Mouse (Mus musculus) MEL (cell line): ENCODE results near the gene Mgat4b. TPM values are rescaled to one million over a fixed set of nuclear protein-coding genes. Genes with fewer than 3 reads are reported as not detected.

Experiments
- DNase-seq: peaks from one replicate; pipeline ENCODE4 v3.0.0; 2011; ENCODE audit warnings: low read depth, low spot score
- H3K27ac ChIP-seq: 2 replicates; pipeline ENCODE4 v1.5.1; 2012; ENCODE audit warnings: low read depth, mild to moderate bottlenecking, control low read depth, low read length, moderate library complexity; ENCODE audit not compliant: control insufficient read depth
- H3K27me3 ChIP-seq, 2 experiments: fragments of 150-350 bp in 1 of 2; sonication (generic) in 1 of 2; 2 replicates each; pipeline ENCODE4 v1.6.1; 2012; ENCODE audit warnings: low read length in 2 of 2, mild to moderate bottlenecking in 2 of 2, improper control_type of control experiment in 1 of 2, moderate library complexity in 1 of 2; ENCODE audit not compliant: insufficient read depth in 2 of 2, control insufficient read depth in 1 of 2
- H3K36me3 ChIP-seq, 2 experiments: 2 replicates each; pipeline ENCODE4 v1.6.1; 2012 to 2014; ENCODE audit warnings: low read length in 2 of 2, improper control_type of control experiment in 1 of 2, inconsistent platforms in 1 of 2, mild to moderate bottlenecking in 1 of 2; ENCODE audit not compliant: insufficient read depth in 2 of 2, control insufficient read depth in 1 of 2
- H3K4me1 ChIP-seq, 2 experiments: fragments of 150-350 bp in 1 of 2; sonication (generic) in 1 of 2; 2 replicates each; pipeline ENCODE4 v1.6.1; 2012; ENCODE audit warnings: low read length in 2 of 2, improper control_type of control experiment in 1 of 2, mild to moderate bottlenecking in 1 of 2; ENCODE audit not compliant: insufficient read depth in 2 of 2, control insufficient read depth in 1 of 2
- H3K4me3 ChIP-seq, 2 experiments: fragments of 150-350 bp in 1 of 2; sonication (generic) in 1 of 2; 2 replicates each; pipeline ENCODE4 v1.5.1; 2012; ENCODE audit warnings: low read depth in 2 of 2, low read length in 2 of 2, mild to moderate bottlenecking in 2 of 2, moderate library complexity in 2 of 2, control low read depth in 1 of 2, improper control_type of control experiment in 1 of 2; ENCODE audit not compliant: control insufficient read depth in 1 of 2, insufficient read depth in 1 of 2
- H3K79me2 ChIP-seq: 2 replicates; pipeline ENCODE4 v1.6.1; 2012; ENCODE audit warnings: mild to moderate bottlenecking, low read length, moderate library complexity; ENCODE audit not compliant: control insufficient read depth, poor library complexity, insufficient read depth
- H3K9ac ChIP-seq: 2 replicates; pipeline ENCODE4 v1.6.1; 2012; ENCODE audit warnings: low read depth, mild to moderate bottlenecking, control low read depth, low read length, moderate library complexity; ENCODE audit not compliant: control insufficient read depth, poor library complexity, severe bottlenecking
- H3K9me3 ChIP-seq: fragments of 150-350 bp; sonication (generic); replicated peaks from 2 replicates; pipeline ENCODE4 v1.6.1; 2012; ENCODE audit warnings: mild to moderate bottlenecking, low read length, improper control_type of control experiment, moderate library complexity; ENCODE audit not compliant: insufficient read depth
- CHD2 ChIP-seq: IDR thresholded peaks from 2 replicates; pipeline ENCODE4 v1.6.1; 2011; ENCODE audit warnings: low read length, improper control_type of control experiment
- CTCF ChIP-seq, 3 experiments: IDR thresholded peaks in 2 of 3; conservative IDR thresholded peaks in 1 of 3; 2 replicates each; pipeline ENCODE4 v1.5.1; 2011 to 2012; ENCODE audit warnings: low read length in 3 of 3, low read depth in 2 of 3, mild to moderate bottlenecking in 2 of 3, improper control_type of control experiment in 1 of 3, inconsistent platforms in 1 of 3, mixed read lengths in 1 of 3, moderate library complexity in 1 of 3; ENCODE audit not compliant: control insufficient read depth in 1 of 3, insufficient read depth in 1 of 3, poor library complexity in 1 of 3, severe bottlenecking in 1 of 3
- ELF1 ChIP-seq: IDR thresholded peaks from 2 replicates; pipeline ENCODE4 v1.6.1; 2014; ENCODE audit warnings: low read depth, mild to moderate bottlenecking, inconsistent platforms, low read length, improper control_type of control experiment, moderate library complexity
- ETS1 ChIP-seq: IDR thresholded peaks from 2 replicates; pipeline ENCODE4 v1.6.1; 2012; ENCODE audit warnings: low read depth, mild to moderate bottlenecking, inconsistent platforms, low read length, improper control_type of control experiment, moderate library complexity
- GABPA ChIP-seq: IDR thresholded peaks from 2 replicates; pipeline ENCODE4 v1.6.1; 2012; ENCODE audit warnings: low read depth, mild to moderate bottlenecking, inconsistent platforms, low read length, improper control_type of control experiment, moderate library complexity
- GATA1 ChIP-seq: IDR thresholded peaks from 2 replicates; pipeline ENCODE4 v1.6.1; 2011; ENCODE audit warnings: low read depth, low read length, improper control_type of control experiment
- HCFC1 ChIP-seq: IDR thresholded peaks from 2 replicates; pipeline ENCODE4 v1.6.1; 2012; ENCODE audit warnings: low read depth, mild to moderate bottlenecking, inconsistent platforms, low read length, improper control_type of control experiment, moderate library complexity
- JUND ChIP-seq: IDR thresholded peaks from 2 replicates; pipeline ENCODE4 v1.6.1; 2011; ENCODE audit warnings: low read depth, mild to moderate bottlenecking, improper control_type of control experiment, low read length
- MAFK ChIP-seq: IDR thresholded peaks from 2 replicates; pipeline ENCODE4 v1.6.1; 2011; ENCODE audit warnings: low read depth, mild to moderate bottlenecking, low read length, improper control_type of control experiment, borderline replicate concordance
- MAZ ChIP-seq: IDR thresholded peaks from 2 replicates; pipeline ENCODE4 v1.6.1; 2012; ENCODE audit warnings: low read depth, mild to moderate bottlenecking, inconsistent platforms, low read length, improper control_type of control experiment
- MEF2A ChIP-seq: IDR thresholded peaks from 2 replicates; pipeline ENCODE4 v1.6.1; 2014; ENCODE audit warnings: low read depth, mild to moderate bottlenecking, inconsistent platforms, low read length, improper control_type of control experiment; ENCODE audit not compliant: poor library complexity, insufficient replicate concordance, severe bottlenecking; ENCODE audit errors: extremely low read depth
- MYC ChIP-seq: IDR thresholded peaks from 2 replicates; pipeline ENCODE4 v1.6.1; 2011; ENCODE audit warnings: low read depth, mild to moderate bottlenecking, low read length, improper control_type of control experiment, moderate library complexity
- NELFE ChIP-seq: IDR thresholded peaks from 2 replicates; pipeline ENCODE4 v1.6.1; 2011; ENCODE audit warnings: low read depth, low read length, improper control_type of control experiment
- RAD21 ChIP-seq: IDR thresholded peaks from 2 replicates; pipeline ENCODE4 v1.6.1; 2011; ENCODE audit warnings: mild to moderate bottlenecking, low read depth, low read length, improper control_type of control experiment
- RCOR1 ChIP-seq: IDR thresholded peaks from 2 replicates; pipeline ENCODE4 v1.6.1; 2012; ENCODE audit warnings: low read depth, mild to moderate bottlenecking, inconsistent platforms, low read length, improper control_type of control experiment
- TBP ChIP-seq: IDR thresholded peaks from 2 replicates; pipeline ENCODE4 v1.8.0; 2011; ENCODE audit warnings: low read depth, low read length, improper control_type of control experiment
- USF1 ChIP-seq: IDR thresholded peaks from 2 replicates; pipeline ENCODE4 v1.6.1; 2014; ENCODE audit warnings: low read depth, mild to moderate bottlenecking, inconsistent platforms, low read length, improper control_type of control experiment, moderate library complexity
- polyA plus RNA-seq, 2 experiments: library from polyadenylated mRNA; stranded (reverse) in 1 of 2; unstranded in 1 of 2; fragments of >175 nt in 1 of 2; fragments of >200 nt in 1 of 2; gene quantifications; 2 replicates each; pipeline versions ENCODE4 v1.2.1 to v1.2.4; 2012; ENCODE audit warnings: low replicate concordance in 2 of 2, low read depth in 1 of 2; ENCODE audit not compliant: insufficient read length in 2 of 2, insufficient read depth in 1 of 2, missing spikeins in 1 of 2
- total RNA-seq: library from RNA; depleted of rRNA; stranded (reverse); fragments of 300-350 nt; gene quantifications from 2 replicates; pipeline ENCODE4 v1.2.3, GENCODE M21; 2012

Gene Mgat4b
- total and polyA plus RNA-seq, 3 experiments = 33.7 to 69.4 TPM; not detected in 1

- no peak for DNase-seq
- H3K4me1 ChIP-seq = peaks cover 0 to 2% of the 10 kb centered on the region in 2 experiments; a peak in 1 of 4 replicates
- H3K9ac ChIP-seq = no peak overlapping the region
- no peaks in the 10 kb centered on the region for H3K27me3 ChIP-seq
- H3K27ac ChIP-seq = no peak overlapping the region
- no peaks in the 10 kb centered on the region for H3K9me3 ChIP-seq
- no peak for TF ChIP-seq MAZ
- no peak for TF ChIP-seq HCFC1
- TF ChIP-seq MYC = no peak
- TF ChIP-seq JUND = no peak
- no peak for TF ChIP-seq MEF2A
- no peak for TF ChIP-seq NELFE
- no peak for TF ChIP-seq GABPA
- no peak for TF ChIP-seq RCOR1
- TF ChIP-seq, all 39 proteins: peak for 0
- Histone ChIP-seq H3K36me3 (no peaks in the 10 kb centered on the region), H3K4me3 (no peak overlapping the region), H3K79me2 (no peaks in the 10 kb centered on the region)
These were observed 34.6 kb downstream of the Mgat4b start for GRCm38 (mm10) chr11:50245269-50245668.

DNA sequence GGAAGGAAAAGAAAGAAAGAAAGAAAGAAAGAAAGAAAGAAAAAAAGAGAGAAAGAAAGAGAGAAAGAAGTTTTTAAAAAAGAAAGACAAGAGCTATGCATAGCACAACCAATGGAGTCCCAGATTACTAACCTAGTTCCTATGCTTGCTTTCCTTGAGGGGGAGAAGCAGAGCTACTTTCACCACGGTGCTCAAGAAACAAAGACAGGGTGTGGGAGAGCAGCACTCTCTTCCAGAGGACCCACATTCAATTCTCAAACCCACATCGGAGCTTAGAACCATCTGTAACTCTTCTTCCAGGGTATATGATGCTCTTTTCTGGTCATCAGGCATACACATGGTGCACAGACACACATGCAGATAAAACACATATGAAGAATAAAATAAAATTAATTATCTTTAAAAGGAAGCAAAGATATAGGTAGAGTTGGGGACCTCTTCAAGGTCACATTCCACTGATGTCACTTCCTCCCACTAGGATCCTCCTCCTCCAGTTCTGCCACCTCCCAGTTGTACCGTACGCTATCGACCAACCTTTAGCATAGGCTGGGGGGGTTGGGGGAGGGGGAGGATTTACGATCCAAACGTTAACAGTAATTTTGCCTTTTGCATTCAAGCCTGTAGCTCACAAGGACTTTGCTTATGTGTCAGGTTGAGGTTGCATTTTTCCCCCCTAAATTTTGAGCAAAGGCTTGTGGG, 37.9 kb downstream of the Mgat4b start:
- H3K27ac ChIP-seq = no peak overlapping the region

DNA sequence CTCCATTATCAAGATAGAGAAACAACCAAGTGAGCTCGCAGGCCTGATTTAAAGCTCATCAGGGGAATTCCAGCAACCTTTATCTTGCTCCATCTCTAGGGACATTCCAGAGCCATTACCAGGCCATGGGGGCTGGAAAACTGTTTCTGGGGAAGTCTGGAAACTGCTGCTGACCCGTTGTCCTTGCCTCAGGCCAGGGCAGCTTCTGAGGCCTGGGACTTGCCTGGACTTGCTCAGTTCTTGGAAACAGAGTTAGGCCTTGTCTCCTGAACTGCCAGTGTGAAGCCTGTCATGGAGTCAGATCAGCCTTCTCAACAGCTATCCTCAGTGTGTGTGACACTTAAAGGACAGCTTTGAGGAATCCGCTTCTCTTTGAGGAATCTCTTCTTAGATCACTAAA, 41.5 kb downstream of the Mgat4b start:
- Histone ChIP-seq H3K4me3 (no peak overlapping the region), H3K36me3 (no peaks in the 10 kb centered on the region), H3K9me3 (no peaks in the 10 kb centered on the region), H3K27me3 (no peaks in the 10 kb centered on the region), H3K4me1 (0 out of 4 replicates have a peak, but pooled peaks cover 0 to 4% of the 10 kb centered on the region in 2 experiments), H3K27ac (no peak overlapping the region), H3K9ac (no peak overlapping the region), H3K79me2 (no peaks in the 10 kb centered on the region)
- TF ChIP-seq TBP (no peak), GATA1 (no peak), ETS1 (no peak)
- DNase-seq = no peak

More for the DNA sequence above, 37.9 kb downstream of the Mgat4b start:
- H3K9me3 ChIP-seq = no peaks in the 10 kb centered on the region
- H3K9ac ChIP-seq = no peak overlapping the region
- H3K79me2 ChIP-seq = no peaks in the 10 kb centered on the region
- TF ChIP-seq USF1 = no peak
- TF ChIP-seq MAFK = no peak
- no peak for TF ChIP-seq CTCF (IDR thresholded peaks at IDR 0.05 in 2 of 3, conservative IDR thresholded peaks at IDR 0.05 in 1 of 3; ENCODE audit: control insufficient read depth in 1 of 3, insufficient read depth in 1 of 3, low read depth in 2 of 3, low read length in 3 of 3, poor library complexity in 1 of 3, severe bottlenecking in 1 of 3)
- no peak for TF ChIP-seq CHD2
- TF ChIP-seq ELF1 = no peak
- no peak for TF ChIP-seq RAD21
- TF ChIP-seq MEF2A = no peak
- TF ChIP-seq GATA1 = no peak
- DNase-seq = no peak
- H3K36me3 ChIP-seq = no peaks in the 10 kb centered on the region
- H3K27me3 ChIP-seq = no peaks in the 10 kb centered on the region
- no peak overlapping the region for H3K4me3 ChIP-seq
- H3K4me1 ChIP-seq = no peaks in the 10 kb centered on the region
